Mouse (Mus musculus): ENCODE results near the gene Gm12216.

Gm12216 gene

GRCm38 (mm10) chr11:53820516-53821170, 38.4 kb downstream of the Gm12216 start:
- no peak for DNase-seq

DNA sequence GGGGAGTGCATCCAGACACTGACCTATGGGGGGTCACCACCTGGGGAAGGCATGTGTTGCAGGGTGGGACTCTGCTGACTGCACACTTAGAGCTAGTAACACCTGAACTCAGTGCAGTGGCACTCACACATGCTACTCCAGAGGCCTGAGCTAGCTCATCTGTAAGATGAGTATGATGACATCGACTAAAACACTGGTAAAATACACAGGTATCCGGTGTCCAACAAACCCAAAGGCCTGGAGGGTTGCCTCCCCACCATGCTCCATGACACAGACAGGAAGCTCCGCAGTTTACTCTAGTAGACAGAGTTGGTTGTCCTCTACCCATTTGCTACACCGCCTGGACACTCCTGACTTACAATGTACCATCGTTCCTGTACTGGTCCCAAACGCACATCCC, 39.5 kb downstream of the Gm12216 start:
- DNase-seq: no peak

- DNase-seq: no peak
These were observed 40.3 kb downstream of the Gm12216 start for GRCm38 (mm10) chr11:53818794-53819193.

- no peak for DNase-seq
These were observed 42.1 kb downstream of the Gm12216 start for GRCm38 (mm10) chr11:53816841-53817375.

- no peak for DNase-seq
These were observed 44.2 kb downstream of the Gm12216 start for GRCm38 (mm10) chr11:53814810-53815209.

GRCm38 (mm10) chr11:53813001-53813868, 45.8 kb downstream of the Gm12216 start:
- no peak for DNase-seq

DNA sequence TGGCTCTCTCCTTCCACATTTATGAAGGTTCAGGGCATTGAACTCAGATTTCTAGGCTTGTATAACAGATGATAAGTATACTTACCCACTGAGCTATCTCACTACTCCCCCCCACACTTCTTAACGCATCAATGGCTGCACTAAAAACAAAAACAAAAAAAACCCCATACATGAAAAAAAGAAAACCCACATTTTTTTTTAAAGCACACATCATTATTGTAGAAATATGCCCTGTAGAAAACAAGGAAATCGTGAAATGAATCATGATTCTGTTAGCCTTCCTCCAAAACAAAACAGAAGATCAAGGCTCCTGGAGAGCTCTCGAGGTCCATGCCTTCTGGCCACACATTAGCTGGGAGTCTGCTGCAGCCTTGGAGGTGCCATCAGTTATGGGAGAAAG, 47.7 kb downstream of the Gm12216 start:
- DNase-seq: no peak

- no peak for DNase-seq
These were observed 48.3 kb downstream of the Gm12216 start for GRCm38 (mm10) chr11:53810749-53811148.

- DNase-seq: no peak
These were observed 48.9 kb downstream of the Gm12216 start for GRCm38 (mm10) chr11:53810156-53810555.

GRCm38 (mm10) chr11:53809354-53809753, 49.7 kb downstream of the Gm12216 start:
- no peak for DNase-seq

GRCm38 (mm10) chr11:53805786-53806185, 53.3 kb downstream of the Gm12216 start:
- no peak for DNase-seq

DNA sequence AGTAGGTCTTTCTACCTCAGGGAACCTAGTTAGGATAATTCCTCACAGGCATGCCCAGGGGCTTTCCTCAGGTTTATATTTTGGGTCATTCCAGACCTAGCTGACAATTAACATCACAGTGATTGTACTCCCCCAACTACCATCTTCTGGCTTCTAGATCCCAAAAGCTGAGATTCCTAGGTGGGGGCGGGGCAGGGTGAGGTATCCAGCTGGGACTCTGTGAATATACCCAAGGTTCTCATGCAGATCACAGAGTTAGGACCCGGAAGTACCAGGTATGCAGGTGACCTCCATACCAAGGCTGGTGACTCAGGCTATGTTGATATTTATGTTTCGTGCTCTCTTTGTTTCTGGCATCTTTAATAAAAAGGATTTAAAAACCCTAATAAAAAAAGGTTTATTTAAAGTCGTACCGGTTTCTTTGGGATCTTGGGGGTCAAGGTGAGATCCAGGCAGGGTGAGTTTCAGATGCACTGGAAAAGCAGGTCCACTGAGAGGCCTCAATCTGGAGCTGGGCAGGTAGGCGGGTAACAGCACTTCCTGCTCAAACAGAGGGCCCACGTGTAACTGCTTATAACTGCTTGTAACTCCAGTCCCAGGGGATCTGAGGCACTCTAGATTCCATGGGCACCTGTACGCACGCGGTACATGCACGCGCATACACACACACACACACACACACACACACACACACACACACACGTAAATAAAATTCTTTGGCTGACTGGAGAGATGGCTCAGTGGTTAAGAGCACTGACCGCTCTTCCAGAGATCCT, 54.3 kb downstream of the Gm12216 start:
- DNase-seq: no peak

GRCm38 (mm10) chr11:53803494-53803893, 55.6 kb downstream of the Gm12216 start:
- no peak for DNase-seq

DNA sequence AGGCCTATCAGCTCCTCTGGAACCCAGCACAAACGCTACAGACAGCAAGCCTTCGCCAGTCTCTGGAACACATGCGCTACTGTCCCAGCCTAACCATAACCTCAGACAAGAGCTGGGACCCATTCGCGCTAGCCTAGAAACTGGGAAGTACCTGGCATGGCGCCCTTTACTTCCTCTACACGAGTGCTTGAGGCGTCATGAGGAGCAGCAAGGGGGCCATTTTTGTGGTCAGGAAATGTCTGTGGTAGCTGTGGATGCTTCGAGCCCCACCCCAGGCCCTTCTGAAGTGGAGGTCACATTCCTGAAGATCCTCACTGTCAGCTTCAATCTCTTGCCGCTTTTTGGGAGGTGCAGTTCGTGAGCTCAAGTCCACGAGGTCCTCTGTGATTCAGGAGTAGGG, 56.0 kb downstream of the Gm12216 start:
- DNase-seq: no peak

DNA sequence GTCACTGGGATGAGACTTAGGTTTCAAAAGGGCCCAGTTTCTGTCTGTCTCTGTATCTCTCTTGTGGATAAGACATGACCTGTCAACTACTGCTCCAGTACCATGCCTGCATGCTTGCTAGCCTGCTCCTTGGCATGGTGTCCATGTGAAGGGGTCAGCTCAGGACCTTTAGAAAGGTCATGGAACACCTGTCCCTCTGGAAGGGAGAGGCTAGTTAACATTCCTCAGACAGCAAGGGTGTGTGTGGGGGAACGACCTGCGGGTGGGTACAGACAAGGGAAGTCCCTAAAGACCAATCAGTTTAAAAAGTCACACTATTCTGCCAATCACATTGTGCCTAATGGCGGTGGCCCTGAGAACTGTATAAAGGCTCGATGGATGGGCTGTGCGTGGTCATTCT, 58.1 kb downstream of the Gm12216 start:
- DNase-seq: no peak

DNA sequence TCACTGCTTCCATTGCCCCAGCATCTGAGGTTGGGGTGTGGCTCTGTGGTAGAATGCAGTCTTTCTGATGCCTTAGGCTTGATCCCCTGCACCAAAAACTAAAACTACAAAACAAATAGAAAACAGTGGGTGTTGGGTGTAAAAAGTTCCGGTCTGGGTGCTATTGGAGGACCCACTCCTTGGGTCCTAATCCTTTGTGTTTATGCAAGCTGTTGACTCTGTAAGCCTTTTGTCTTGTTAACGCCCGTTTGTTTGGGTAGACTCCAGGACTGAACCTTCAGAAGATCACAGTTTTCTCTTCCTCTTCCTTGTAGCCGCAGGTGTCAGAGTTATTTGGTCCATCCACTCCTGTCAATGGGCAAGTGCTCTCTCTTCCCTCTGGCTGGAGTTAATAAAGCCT, 59.0 kb downstream of the Gm12216 start:
- no peak for DNase-seq

- DNase-seq: no peak
These were observed 60.9 kb downstream of the Gm12216 start for GRCm38 (mm10) chr11:53798041-53798711.

- no peak for DNase-seq
These were observed 61.6 kb downstream of the Gm12216 start for GRCm38 (mm10) chr11:53797386-53797920.

GRCm38 (mm10) chr11:53796409-53797151, 62.5 kb downstream of the Gm12216 start:
- DNase-seq: no peak

GRCm38 (mm10) chr11:53795813-53796212, 63.2 kb downstream of the Gm12216 start:
- no peak for DNase-seq
